Mouse (Mus musculus) forebrain, embryonic 14.5 days (tissue): Measurements from ENCODE around the gene Hoxb1. TPM values are rescaled to one million over a fixed set of nuclear protein-coding genes. Genes with fewer than 3 reads are reported as not detected.

Experiments used
- ATAC-seq: fragments of 200-750 bp; cut with Nextera tagmentation; 2 replicates; pipeline ENCODE4 v1.8.0; 2017; ENCODE audit warnings: mild to moderate bottlenecking, moderate library complexity
- DNase-seq: peaks from one replicate; pipeline ENCODE4 v3.0.0-alpha.2; 2015; ENCODE audit warnings: low spot score
- H3K27ac ChIP-seq: fragments of 300-500 bp; sonication (generic); 2 replicates; pipeline ENCODE4 v1.5.1; 2014; ENCODE audit warnings: low read depth, mild to moderate bottlenecking, control low read depth, low read length, moderate library complexity
- H3K27me3 ChIP-seq: fragments of 300-500 bp; sonication (generic); replicated peaks from 2 replicates; pipeline ENCODE4 v1.6.1; 2014; ENCODE audit warnings: low read length, control low read depth, mixed read lengths; ENCODE audit not compliant: control insufficient read depth, insufficient read depth
- H3K36me3 ChIP-seq: fragments of 300-500 bp; sonication (generic); 2 replicates; pipeline ENCODE4 v1.6.1; 2014; ENCODE audit warnings: low read length, control low read depth; ENCODE audit not compliant: control insufficient read depth, insufficient read depth
- H3K4me1 ChIP-seq: fragments of 300-500 bp; sonication (generic); 2 replicates; pipeline ENCODE4 v1.6.1; 2014; ENCODE audit warnings: antibody characterized with exemption, low read length, control low read depth; ENCODE audit not compliant: control insufficient read depth, insufficient read depth
- H3K4me2 ChIP-seq: fragments of 300-500 bp; sonication (generic); 2 replicates; pipeline ENCODE4 v1.6.1; 2014; ENCODE audit warnings: mild to moderate bottlenecking, control low read depth, low read length
- H3K4me3 ChIP-seq: fragments of 300-500 bp; sonication (generic); 2 replicates; pipeline ENCODE4 v1.5.1; 2014; ENCODE audit warnings: low read depth, low read length, control low read depth
- H3K9ac ChIP-seq: fragments of 300-500 bp; sonication (generic); 2 replicates; pipeline ENCODE4 v1.6.1; 2014; ENCODE audit warnings: mild to moderate bottlenecking, low read length, control low read depth, moderate library complexity
- H3K9me3 ChIP-seq: fragments of 300-500 bp; sonication (generic); replicated peaks from 2 replicates; pipeline ENCODE4 v1.6.1; 2016; ENCODE audit warnings: low read length, control low read depth, mixed read lengths; ENCODE audit not compliant: control insufficient read depth
- WGBS: fragments of 180-500 bp; shearing (Covaris S2); extraction: QIAGEN DNeasy Blood & Tissue Kit; methylation state at CpG from one replicate; pipeline ENCODE4 v1.1.7; 2014; 5-methylcytosine and 5-hydroxymethylcytosine counted together
- polyA plus RNA-seq: library from polyadenylated mRNA; unstranded; fragments of >200 nt; fragmentation: Nextera tagmentation; extraction: Ambion mirVana; gene quantifications from 2 replicates; pipeline ENCODE4 v1.2.1, GENCODE M21; 2014

Gene Hoxb1
- polyA plus RNA-seq, 1 experiment from 2014 or later: not detected

DNA sequence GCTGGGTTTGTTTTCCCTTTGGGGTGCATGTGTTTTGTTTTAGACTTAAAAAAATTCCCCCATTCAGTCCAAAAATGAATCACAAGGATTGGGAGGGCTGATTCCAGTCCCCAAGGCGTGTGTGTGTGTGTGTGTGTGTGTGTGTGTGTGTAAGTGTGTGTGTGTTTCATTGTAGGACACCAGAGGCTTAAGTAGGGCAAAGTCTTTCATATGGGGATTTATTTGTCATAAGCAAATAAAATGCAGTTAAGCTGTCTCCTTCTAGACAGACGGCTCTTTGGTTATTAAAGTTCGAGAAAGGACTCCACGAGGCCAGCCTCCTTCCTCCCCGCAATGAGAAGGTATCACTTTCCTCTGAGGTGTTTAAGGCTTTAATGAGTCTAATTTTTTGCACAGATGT, 43.7 kb upstream of the Hoxb1 start:
- Histone ChIP-seq H3K4me2 (no peak overlapping the region), H3K9ac (no peak overlapping the region), H3K9me3 (no peaks in the 10 kb centered on the region), H3K4me1 (no peaks in the 10 kb centered on the region), H3K27ac (no peak overlapping the region), H3K36me3 (no peaks in the 10 kb centered on the region), H3K27me3 (peaks cover 100% of the 10 kb centered on the region), H3K4me3 (no peak overlapping the region)
- 6% methylated on average over 5 of the region's 5 CpGs for WGBS
- no peak for DNase-seq
- no peak for ATAC-seq

DNA sequence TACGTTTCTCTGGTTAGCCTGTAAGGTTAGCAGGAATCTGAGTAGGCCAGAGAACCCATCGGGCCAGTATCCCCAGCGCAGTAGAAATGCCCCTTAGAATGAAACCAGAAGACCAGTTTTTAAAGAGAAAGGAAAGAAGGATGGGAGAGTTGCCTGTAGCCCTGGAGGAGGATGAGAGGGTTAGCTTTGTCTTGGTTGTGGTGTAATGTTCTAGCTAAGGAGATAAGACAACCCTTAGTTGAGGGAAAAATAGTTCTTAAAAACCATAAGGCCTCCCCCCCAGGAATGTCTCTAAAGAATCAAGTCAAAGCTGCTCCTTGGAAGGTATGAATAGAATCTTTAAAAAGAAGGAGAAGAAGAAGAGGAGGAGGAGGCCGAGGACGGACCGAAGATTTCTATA, 42.8 kb upstream of the Hoxb1 start:
- Histone ChIP-seq H3K27me3 (peaks cover 100% of the 10 kb centered on the region), H3K4me3 (no peak overlapping the region), H3K4me2 (no peak overlapping the region), H3K9me3 (no peaks in the 10 kb centered on the region), H3K9ac (no peak overlapping the region), H3K4me1 (no peaks in the 10 kb centered on the region), H3K36me3 (no peaks in the 10 kb centered on the region), H3K27ac (no peak overlapping the region)
- ATAC-seq (no peak), DNase-seq (no peak)
- 0% methylated on average over 6 of the region's 6 CpGs for WGBS

DNA sequence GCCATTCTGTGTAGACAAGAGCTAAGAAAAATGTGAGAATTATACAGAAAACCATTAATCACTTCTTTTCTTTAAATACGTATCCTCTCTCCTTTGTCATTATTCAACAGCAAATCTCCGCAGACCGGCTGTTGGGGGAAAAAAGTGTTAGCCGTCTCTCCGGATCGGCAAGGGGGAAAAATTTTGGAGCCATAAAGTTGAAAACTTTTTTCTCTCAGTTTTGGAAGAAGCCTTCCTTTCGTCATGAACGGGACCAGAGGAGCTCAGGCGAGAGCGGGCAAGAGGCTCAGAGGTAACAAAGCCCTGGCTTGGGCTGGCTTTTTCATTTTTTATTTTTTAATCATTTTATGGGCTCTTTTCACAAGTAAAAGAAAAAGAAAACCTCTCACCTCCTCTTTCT, 42.4 kb upstream of the Hoxb1 start, which contains the start of gene Hoxb3:
TSS of gene Hoxb3 (plus strand) at position 173 of the 400 bp plus-strand sequence.
- Histone ChIP-seq H3K4me2 (no peak within 1 kb of the TSS), H3K9me3 (no peaks in the 10 kb centered on the region), H3K9ac (no peak within 1 kb of the TSS), H3K27me3 (peaks cover 100% of the 10 kb centered on the region), H3K36me3 (no peaks in the 10 kb centered on the region), H3K27ac (no peak within 1 kb of the TSS), H3K4me3 (no peak within 1 kb of the TSS), H3K4me1 (no peaks in the 10 kb centered on the region)
- DNase-seq (no peak), ATAC-seq (no peak)
- WGBS: 2% methylated on average over 10 of the region's 10 CpGs

DNA sequence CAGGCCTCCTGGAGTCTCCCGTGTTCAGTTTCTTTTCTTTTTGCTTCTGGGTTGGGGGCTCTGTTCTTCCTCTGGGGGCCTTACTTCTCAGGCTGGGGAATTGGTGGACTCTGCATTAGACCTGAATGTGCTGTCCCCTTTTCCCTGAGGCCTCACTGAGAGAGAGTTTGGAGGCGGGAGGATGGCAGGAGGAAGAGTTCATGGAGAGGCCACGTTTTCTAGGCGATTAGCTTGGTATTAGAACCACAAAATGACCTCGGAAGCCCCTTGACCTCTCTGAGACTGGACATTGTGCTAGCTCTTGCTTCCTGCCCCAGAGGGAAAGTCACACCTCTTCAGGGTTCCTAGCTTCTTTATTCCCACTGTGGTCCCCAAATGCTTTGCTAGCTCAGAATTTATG, 41.4 kb upstream of the Hoxb1 start:
- Histone ChIP-seq H3K9ac (no peak overlapping the region), H3K4me3 (no peak overlapping the region), H3K4me2 (no peak overlapping the region), H3K27me3 (peaks cover 100% of the 10 kb centered on the region), H3K36me3 (no peaks in the 10 kb centered on the region), H3K4me1 (no peaks in the 10 kb centered on the region), H3K27ac (no peak overlapping the region), H3K9me3 (no peaks in the 10 kb centered on the region)
- ATAC-seq: no peak
- WGBS: under 1% methylated on average over 5 of the region's 5 CpGs
- DNase-seq: no peak

DNA sequence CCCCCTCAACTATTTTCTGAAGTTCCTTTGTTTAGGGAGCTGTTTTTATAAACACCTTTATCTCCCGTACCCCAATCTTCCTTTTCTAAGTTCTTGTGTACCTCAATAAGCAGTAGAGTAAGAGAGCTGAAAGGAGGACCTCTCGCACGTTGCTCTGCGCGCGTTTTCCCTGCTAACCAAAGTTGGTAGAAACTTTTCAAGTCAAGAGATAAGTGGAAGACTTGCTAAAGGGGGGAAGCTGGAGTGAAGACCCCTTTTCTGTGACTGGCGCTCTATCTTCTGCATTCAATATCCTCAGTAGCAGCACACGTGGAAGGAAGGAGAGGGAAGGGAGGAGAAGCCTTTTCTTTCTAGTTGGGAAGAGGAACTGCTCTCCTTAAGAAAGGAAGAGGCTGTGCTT, 40.6 kb upstream of the Hoxb1 start:
- peaks cover 100% of the 10 kb centered on the region for H3K27me3 ChIP-seq
- H3K27ac ChIP-seq: no peak overlapping the region
- WGBS: 3% methylated on average over 8 of the region's 8 CpGs
- ATAC-seq: no peak
- H3K9me3 ChIP-seq: no peaks in the 10 kb centered on the region
- H3K36me3 ChIP-seq: no peaks in the 10 kb centered on the region
- no peak overlapping the region for H3K4me2 ChIP-seq
- no peaks in the 10 kb centered on the region for H3K4me1 ChIP-seq
- no peak for DNase-seq
- H3K9ac ChIP-seq: no peak overlapping the region
- H3K4me3 ChIP-seq: no peak overlapping the region

DNA sequence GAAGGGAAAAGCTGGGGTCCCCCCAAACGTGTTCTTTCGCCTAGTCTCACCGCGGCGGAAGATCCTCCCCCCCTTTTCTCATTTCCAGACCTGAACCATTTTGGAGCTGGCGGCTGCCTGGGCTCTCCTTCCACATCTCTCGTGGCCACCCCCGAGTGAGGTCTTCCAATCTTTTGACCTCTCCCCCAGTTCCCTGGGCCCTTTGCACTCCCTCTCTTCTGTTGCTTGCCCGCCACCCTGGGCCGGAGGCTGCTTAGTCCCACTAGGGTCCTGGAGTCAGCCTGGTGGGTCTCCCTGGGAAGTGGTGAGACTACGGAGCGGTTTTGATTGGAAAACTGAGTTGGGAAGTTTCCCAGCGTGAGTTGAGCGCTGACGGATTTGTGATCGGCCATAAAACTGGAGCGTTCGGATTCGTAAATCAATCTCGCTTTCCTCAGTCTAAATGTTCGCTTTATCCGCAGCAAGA, 39.8 kb upstream of the Hoxb1 start:
- WGBS: 2% methylated on average over 22 of the region's 22 CpGs
- DNase-seq (no peak), ATAC-seq (no peak)
- no peak overlapping the region for H3K27ac ChIP-seq
- H3K4me1 ChIP-seq: no peaks in the 10 kb centered on the region
- peaks cover 100% of the 10 kb centered on the region for H3K27me3 ChIP-seq
- no peaks in the 10 kb centered on the region for H3K36me3 ChIP-seq
- H3K9ac ChIP-seq: no peak overlapping the region
- no peaks in the 10 kb centered on the region for H3K9me3 ChIP-seq
- no peak overlapping the region for H3K4me3 ChIP-seq
- H3K4me2 ChIP-seq: no peak overlapping the region

DNA sequence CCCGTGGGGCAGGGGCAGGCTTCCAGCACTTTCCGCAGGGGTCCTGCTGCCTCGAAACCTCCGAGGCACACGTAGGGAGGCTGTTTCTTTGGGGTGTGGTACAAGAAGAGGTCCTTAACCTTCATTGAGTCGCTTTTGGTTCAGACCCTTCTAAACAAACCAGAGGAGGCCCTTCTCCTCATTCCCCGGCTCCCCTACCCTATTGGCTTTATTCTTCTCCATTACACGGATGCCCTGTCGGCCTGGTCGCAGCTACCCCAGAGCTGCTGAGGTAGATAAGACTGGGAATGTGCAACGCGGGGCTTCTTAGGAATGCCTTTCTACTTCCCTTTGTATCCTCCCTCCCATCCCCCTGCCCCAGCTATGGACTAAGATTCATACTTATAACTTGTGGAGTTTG, 38.8 kb upstream of the Hoxb1 start:
- Histone ChIP-seq H3K27ac (no peak overlapping the region), H3K4me2 (no peak overlapping the region), H3K4me3 (no peak overlapping the region), H3K9ac (no peak overlapping the region), H3K27me3 (peaks cover 100% of the 10 kb centered on the region), H3K36me3 (no peaks in the 10 kb centered on the region), H3K4me1 (no peaks in the 10 kb centered on the region), H3K9me3 (no peaks in the 10 kb centered on the region)
- DNase-seq (no peak), ATAC-seq (no peak)
- 2% methylated on average over 12 of the region's 12 CpGs for WGBS

DNA sequence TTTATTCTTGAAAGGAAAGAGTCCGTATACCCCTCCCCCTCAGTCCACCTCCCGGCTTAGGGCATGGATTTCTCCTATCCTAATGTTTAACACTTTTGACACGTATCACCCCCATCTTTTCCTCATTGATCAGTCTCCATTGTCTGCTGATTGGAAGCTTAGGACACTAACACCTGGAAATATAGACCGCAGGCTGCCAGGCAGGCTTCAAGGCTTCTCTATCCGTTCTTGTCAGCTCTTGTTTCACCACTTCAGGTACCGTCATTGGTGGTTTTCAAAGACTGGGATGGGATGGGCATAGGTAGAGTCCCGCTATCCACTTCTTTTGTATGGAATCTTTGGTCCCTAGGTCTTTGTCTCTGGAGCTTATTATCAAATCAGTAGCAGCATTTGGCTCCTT, 38.4 kb upstream of the Hoxb1 start:
- no peaks in the 10 kb centered on the region for H3K9me3 ChIP-seq
- WGBS: 1% methylated on average over 7 of the region's 7 CpGs
- no peak overlapping the region for H3K4me3 ChIP-seq
- H3K4me1 ChIP-seq: no peaks in the 10 kb centered on the region
- DNase-seq (no peak), ATAC-seq (no peak)
- H3K36me3 ChIP-seq: no peaks in the 10 kb centered on the region
- no peak overlapping the region for H3K4me2 ChIP-seq
- no peak overlapping the region for H3K9ac ChIP-seq
- H3K27me3 ChIP-seq: peaks cover 100% of the 10 kb centered on the region
- no peak overlapping the region for H3K27ac ChIP-seq

DNA sequence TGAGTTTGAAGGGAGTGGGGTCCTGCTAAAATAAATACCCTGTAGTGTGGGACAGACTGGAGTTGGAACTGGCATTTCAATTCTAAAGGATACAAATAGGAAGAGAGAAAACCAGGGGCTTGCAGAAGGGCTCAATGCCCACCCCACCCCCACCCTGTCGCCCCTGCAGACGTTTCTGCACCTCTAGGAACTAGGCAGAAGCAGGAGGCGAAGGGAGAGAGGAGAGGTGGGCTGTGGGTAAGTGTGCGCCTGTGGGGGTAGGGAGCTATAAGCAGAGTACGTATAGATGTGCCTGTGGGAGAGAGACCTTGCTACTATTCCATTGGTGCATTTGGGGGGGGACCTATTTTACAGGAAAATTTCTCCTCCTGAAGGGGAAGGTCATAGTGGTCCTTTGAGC, 37.8 kb upstream of the Hoxb1 start:
- Histone ChIP-seq H3K27me3 (peaks cover 100% of the 10 kb centered on the region), H3K4me1 (no peaks in the 10 kb centered on the region), H3K9me3 (no peaks in the 10 kb centered on the region), H3K4me2 (no peak overlapping the region), H3K36me3 (no peaks in the 10 kb centered on the region), H3K9ac (no peak overlapping the region), H3K27ac (no peak overlapping the region), H3K4me3 (no peak overlapping the region)
- under 1% methylated on average over 5 of the region's 5 CpGs for WGBS
- ATAC-seq (no peak), DNase-seq (no peak)
